Mouse (Mus musculus) C2C12 (cell line): ENCODE results near the gene Sept8.

ENCODE experiments used
- FOSL1 ChIP-seq: IDR thresholded peaks from one replicate; pipeline ENCODE4 v1.8.0; 2011; ENCODE audit warnings: mild to moderate bottlenecking, low read length; ENCODE audit not compliant: poor library complexity, insufficient read depth, severe bottlenecking
- MAX ChIP-seq: IDR thresholded peaks from one replicate; pipeline ENCODE4 v1.6.1; 2011; ENCODE audit warnings: mild to moderate bottlenecking, control low read depth

GRCm38 (mm10) chr11:53548036-53548605 is 29.1 kb downstream of the Sept8 start:
- TF ChIP-seq MAX (no peak), FOSL1 (no peak)
